Mouse (Mus musculus): ENCODE results near the gene Clec2g.

- TF ChIP-seq ZC3H11A (IDR thresholded peaks at IDR 0.05; ENCODE audit: borderline replicate concordance, low read depth, low read length) (no peak), HCFC1 (IDR thresholded peaks at IDR 0.05; ENCODE audit: borderline replicate concordance, insufficient read depth, low read length) (no peak), CHD2 (IDR thresholded peaks at IDR 0.05; ENCODE audit: low read depth, low read length) (no peak), MAFK (IDR thresholded peaks at IDR 0.05; ENCODE audit: insufficient read depth, low read depth, low read length) (no peak)
These were observed 35.6 kb downstream of the Clec2g start for GRCm38 (mm10) chr6:128969741-128970140.

All from ES-E14 (cell line).